Mouse (Mus musculus) hindbrain, embryonic 12.5 days (tissue): ENCODE measurements around the gene Zfp65. TPM values are rescaled to one million over a fixed set of nuclear protein-coding genes. Genes with fewer than 3 reads are reported as not detected.
"Not testable (repeated sequence)": the region's sequence is repeated elsewhere in the genome, so short reads cannot be mapped to it uniquely, and the experiment has no call there.

Experiments used
- ATAC-seq: fragments of 200-750 bp; cut with Nextera tagmentation; 2 replicates; pipeline ENCODE4 v1.8.0; 2017; ENCODE audit warnings: moderate TSS enrichment; ENCODE audit not compliant: low FRiP score
- H3K27ac ChIP-seq: fragments of 300-500 bp; sonication (generic); 2 replicates; pipeline ENCODE4 v1.5.1; 2016; ENCODE audit warnings: mild to moderate bottlenecking
- H3K27me3 ChIP-seq: fragments of 300-500 bp; sonication (generic); 2 replicates; pipeline ENCODE4 v1.6.1; 2016; ENCODE audit warnings: mild to moderate bottlenecking
- H3K36me3 ChIP-seq: fragments of 300-500 bp; sonication (generic); 2 replicates; pipeline ENCODE4 v1.6.1; 2016; ENCODE audit warnings: mild to moderate bottlenecking
- H3K4me1 ChIP-seq: fragments of 300-500 bp; sonication (generic); 2 replicates; pipeline ENCODE4 v1.6.1; 2016
- H3K4me2 ChIP-seq: fragments of 300-500 bp; sonication (generic); replicated peaks from 2 replicates; pipeline ENCODE4 v1.6.1; 2016; ENCODE audit warnings: mild to moderate bottlenecking
- H3K4me3 ChIP-seq: fragments of 300-500 bp; sonication (generic); 2 replicates; pipeline ENCODE4 v1.5.1; 2016; ENCODE audit warnings: mild to moderate bottlenecking
- H3K9ac ChIP-seq: fragments of 300-500 bp; sonication (generic); 2 replicates; pipeline ENCODE4 v1.6.1; 2016; ENCODE audit warnings: mild to moderate bottlenecking, moderate library complexity
- H3K9me3 ChIP-seq: fragments of 300-500 bp; sonication (generic); replicated peaks from 2 replicates; pipeline ENCODE4 v1.6.1; 2016; ENCODE audit warnings: mild to moderate bottlenecking
- WGBS: fragments of 180-500 bp; shearing (Covaris S2); methylation state at CpG from one replicate; pipeline ENCODE4 v1.1.7; 2016; 5-methylcytosine and 5-hydroxymethylcytosine counted together
- polyA plus RNA-seq: library from polyadenylated mRNA; unstranded; fragments of >200 nt; fragmentation: Nextera tagmentation; extraction: Ambion mirVana; gene quantifications from 2 replicates; pipeline ENCODE4 v1.2.1, GENCODE M21; 2016

The Zfp65 gene
- polyA plus RNA-seq, 1 experiment from 2014 or later: 8.2 TPM

DNA sequence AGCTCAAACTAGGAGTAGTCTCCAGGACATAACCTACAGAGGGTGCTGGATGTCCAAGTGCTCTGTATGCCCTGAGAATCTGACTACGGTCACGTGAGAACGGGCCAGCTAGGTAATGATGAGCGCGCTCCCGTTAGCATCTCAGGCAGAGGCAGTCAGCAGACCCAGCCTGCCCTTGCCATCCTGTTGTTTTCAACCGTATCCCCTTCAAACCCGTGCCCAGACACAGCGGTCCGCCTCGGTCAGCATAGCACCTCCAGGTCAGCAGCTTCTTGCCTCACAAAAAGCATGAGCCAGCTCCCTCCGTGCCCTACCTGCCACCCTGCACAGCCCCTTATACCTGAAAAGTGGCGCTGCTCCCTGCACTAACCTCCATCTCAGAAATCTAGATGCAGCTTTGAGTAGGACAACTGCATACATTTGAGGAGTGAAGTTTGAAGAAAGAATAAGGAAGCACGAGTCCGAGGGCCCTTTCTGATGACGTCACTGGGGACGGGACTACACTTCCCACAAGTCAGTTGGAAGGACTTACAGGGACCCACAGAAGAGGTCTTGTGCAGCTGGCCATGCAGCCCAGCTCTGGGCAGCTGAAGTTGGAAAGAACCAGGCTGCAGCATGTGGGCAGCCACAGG is 5.0 kb downstream of the Zfp65 start:
- H3K4me2 ChIP-seq: peak overlapping the region; percentile 62
- H3K9me3 ChIP-seq: no peaks in the 10 kb centered on the region
- H3K9ac ChIP-seq: peak overlapping the region; percentile 80
- H3K27me3 ChIP-seq: no peaks in the 10 kb centered on the region
- H3K4me1 ChIP-seq: peaks cover 5% of the 10 kb centered on the region
- H3K27ac ChIP-seq: no peak overlapping the region
- 1% methylated on average over 17 of the region's 17 CpGs for WGBS
- peak; percentile 96 for ATAC-seq
- H3K36me3 ChIP-seq: no peaks in the 10 kb centered on the region
- H3K4me3 ChIP-seq: peak overlapping the region; percentile 69

DNA sequence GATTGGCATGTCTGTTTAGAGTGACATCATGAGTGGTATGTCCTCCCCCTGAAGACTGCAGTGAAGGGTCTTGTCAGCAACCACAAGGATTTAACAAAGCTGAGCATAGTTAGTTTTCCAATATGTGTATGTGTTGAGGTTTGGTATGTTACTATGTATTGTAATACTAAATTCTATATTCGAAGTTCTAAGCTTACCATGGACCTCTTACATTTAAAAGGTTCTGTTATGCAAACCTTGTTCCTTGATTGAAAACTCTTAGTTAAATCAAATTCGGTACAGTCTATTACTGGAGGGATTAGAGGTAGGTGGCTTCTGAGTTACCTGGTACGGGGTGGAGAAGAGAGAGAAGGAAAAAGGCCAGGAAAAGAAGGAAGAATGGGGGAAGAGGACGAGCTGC is 42.0 kb downstream of the Zfp65 start, which contains the start of gene Zfp738:
TSS of gene Zfp738 (minus strand) at position 101 of the 400 bp plus-strand sequence.
- Histone ChIP-seq H3K9me3 (no peaks in the 10 kb centered on the region), H3K9ac (no peak within 1 kb of the TSS), H3K4me2 (no peak within 1 kb of the TSS), H3K4me1 (peaks cover 2% of the 10 kb centered on the region; the same call in 1 of the 2 replicates), H3K27me3 (no peaks in the 10 kb centered on the region), H3K27ac (no peak within 1 kb of the TSS), H3K4me3 (no peak within 1 kb of the TSS), H3K36me3 (no peaks in the 10 kb centered on the region)
- no peak for ATAC-seq
- 84% methylated on average over 4 of the region's 4 CpGs for WGBS

DNA sequence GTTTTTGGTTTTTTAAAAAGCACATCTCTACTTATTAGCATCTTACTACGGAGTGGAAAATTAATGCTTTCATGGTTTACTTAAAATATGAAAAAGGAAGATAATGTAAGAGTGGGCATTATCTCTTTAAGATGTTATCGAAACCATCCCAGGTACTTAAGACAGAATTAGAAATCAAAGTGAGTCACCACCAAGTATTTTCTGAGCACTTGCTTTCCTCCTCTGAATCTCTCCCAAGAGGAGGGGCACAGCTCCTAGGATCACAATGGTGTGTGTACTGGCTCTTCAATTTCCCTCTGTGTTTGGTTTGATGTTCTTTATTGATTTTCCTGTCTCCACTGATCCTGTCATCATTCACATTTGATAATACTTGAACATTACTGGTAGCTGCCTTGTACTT is 45.1 kb downstream of the Zfp65 start:
- H3K27me3 ChIP-seq, H3K36me3 ChIP-seq, H3K9ac ChIP-seq, H3K27ac ChIP-seq, H3K4me1 ChIP-seq, H3K9me3 ChIP-seq: not testable (repeated sequence)
- peak overlapping the region; percentile 71 for H3K4me3 ChIP-seq
- H3K4me2 ChIP-seq: peak overlapping the region; percentile 77
- WGBS: 79% methylated on average over 2 of the region's 2 CpGs
- peak; percentile 20; the same call in 1 of the 2 replicates for ATAC-seq

DNA sequence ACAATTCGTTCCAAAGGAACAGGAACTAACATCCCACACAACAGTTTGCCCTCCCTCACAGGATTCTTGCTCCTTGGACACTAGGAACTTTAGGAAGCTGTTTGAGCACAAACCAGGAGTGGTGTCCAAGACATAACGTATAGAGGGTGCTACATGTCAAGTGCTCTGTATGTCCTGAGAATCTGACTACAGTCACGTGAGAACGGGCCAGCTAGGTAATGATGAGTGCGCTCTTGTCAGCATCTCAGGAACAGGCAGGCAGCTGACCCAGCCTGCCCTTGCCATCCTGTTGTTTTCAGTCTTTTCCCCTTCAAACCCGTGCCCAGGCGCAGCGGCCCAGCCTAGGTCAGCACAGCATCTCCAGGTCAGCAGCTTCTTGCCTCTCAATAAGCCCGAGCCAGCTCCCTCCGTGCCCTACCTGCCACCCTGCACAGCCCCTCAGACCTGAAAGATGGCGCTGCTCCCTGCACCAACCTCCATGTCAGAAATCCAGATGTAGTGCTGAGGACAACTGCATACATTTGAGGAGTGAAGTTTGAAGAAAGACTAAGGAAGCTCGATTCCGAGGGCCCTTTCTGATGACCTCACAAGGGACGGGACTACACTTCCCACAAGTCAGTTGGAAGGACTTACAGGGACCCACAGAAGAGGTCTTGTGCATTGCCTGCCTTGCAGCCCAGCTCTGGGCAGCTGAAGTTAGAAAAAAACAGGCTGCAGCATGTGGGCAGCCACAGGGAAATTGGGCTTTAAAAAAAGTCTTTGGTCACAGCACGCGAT is 45.8 kb downstream of the Zfp65 start:
- H3K4me3 ChIP-seq: peak overlapping the region; percentile 71
- H3K27me3 ChIP-seq, H3K4me1 ChIP-seq, H3K36me3 ChIP-seq, H3K27ac ChIP-seq, H3K9me3 ChIP-seq: not testable (repeated sequence)
- peak overlapping the region; percentile 76 for H3K9ac ChIP-seq
- H3K4me2 ChIP-seq: peak overlapping the region; percentile 77
- peak; percentile 100 for ATAC-seq
- 15% methylated on average over 16 of the region's 16 CpGs for WGBS

DNA sequence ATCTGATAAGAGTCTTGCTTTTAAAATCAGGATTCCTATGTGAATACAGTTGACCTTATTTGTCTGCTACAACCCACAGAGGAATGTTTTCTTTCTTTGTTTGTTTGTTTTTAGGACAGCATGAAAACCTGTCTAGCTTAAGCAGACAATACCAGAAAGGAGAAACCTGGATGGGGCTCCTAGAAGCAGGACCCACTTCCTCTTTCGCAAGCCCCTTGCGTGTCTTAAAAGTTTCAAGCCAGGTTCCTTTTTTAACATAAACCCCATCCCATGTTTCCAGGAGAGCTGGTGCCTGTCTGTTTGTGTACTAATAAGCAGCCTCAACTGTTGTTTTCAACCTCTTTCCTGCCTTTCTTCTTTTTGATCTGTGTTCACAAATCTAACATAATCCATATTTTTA is 54.1 kb downstream of the Zfp65 start:
- Histone ChIP-seq H3K27me3 (no peaks in the 10 kb centered on the region), H3K27ac (no peak overlapping the region), H3K4me2 (no peak overlapping the region), H3K36me3 (peaks cover 5% of the 10 kb centered on the region), H3K9me3 (no peaks in the 10 kb centered on the region), H3K4me3 (no peak overlapping the region), H3K4me1 (no peaks in the 10 kb centered on the region), H3K9ac (no peak overlapping the region)
- WGBS: 96% methylated on average over 2 of the region's 2 CpGs
- ATAC-seq: no peak

Other genes starting within 250 kb of the Zfp65 start
- 2.1 and 2.2 TPM in 2 replicates for gene Zfp874b, start 244.9 kb downstream of the Zfp65 start, polyA plus RNA-seq
- gene Zfp58, start 228.6 kb downstream of the Zfp65 start, polyA plus RNA-seq: 17.8 and 18.0 TPM in 2 replicates
- not detected in 2 replicates for gene Gm26965, start 203.0 kb downstream of the Zfp65 start, polyA plus RNA-seq
- gene Zfp87, start 203.0 kb downstream of the Zfp65 start, polyA plus RNA-seq: 32.4 and 32.8 TPM in 2 replicates
- gene Zfp748, start 175.3 kb downstream of the Zfp65 start, polyA plus RNA-seq: 16.6 and 18.3 TPM in 2 replicates
- 4.6 and 5.1 TPM in 2 replicates for gene Zfp729b, start 119.5 kb downstream of the Zfp65 start, polyA plus RNA-seq
- gene Gm49345, start 91.4 kb downstream of the Zfp65 start, polyA plus RNA-seq: not detected in 2 replicates
- 2.9 and 3.7 TPM in 2 replicates for gene Zfp729a, start 91.4 kb downstream of the Zfp65 start, polyA plus RNA-seq
- gene Zfp738, start 42.1 kb downstream of the Zfp65 start, polyA plus RNA-seq: 14.2 and 16.5 TPM in 2 replicates
- gene Zfp85, start 26.1 kb upstream of the Zfp65 start, polyA plus RNA-seq: 5.4 and 5.5 TPM in 2 replicates
- 2.3 and 2.4 TPM in 2 replicates for gene Zfp493, start 50.5 kb upstream of the Zfp65 start, polyA plus RNA-seq
- 9.1 and 10.6 TPM in 2 replicates for gene Zfp273, start 84.6 kb upstream of the Zfp65 start, polyA plus RNA-seq
- gene Gm10037, start 101.9 kb upstream of the Zfp65 start, polyA plus RNA-seq: 4.1 and 4.4 TPM in 2 replicates
- not detected in 2 replicates for gene BC048507, start 134.2 kb upstream of the Zfp65 start, polyA plus RNA-seq